Mouse (Mus musculus) MN1 (cell line): ENCODE data around the gene Wiz.

ENCODE experiments used
- DNase-seq: peaks from one replicate; pipeline ENCODE4 v3.0.0-alpha.2; 2016; ENCODE audit warnings: low spot score

Gene Wiz

DNA sequence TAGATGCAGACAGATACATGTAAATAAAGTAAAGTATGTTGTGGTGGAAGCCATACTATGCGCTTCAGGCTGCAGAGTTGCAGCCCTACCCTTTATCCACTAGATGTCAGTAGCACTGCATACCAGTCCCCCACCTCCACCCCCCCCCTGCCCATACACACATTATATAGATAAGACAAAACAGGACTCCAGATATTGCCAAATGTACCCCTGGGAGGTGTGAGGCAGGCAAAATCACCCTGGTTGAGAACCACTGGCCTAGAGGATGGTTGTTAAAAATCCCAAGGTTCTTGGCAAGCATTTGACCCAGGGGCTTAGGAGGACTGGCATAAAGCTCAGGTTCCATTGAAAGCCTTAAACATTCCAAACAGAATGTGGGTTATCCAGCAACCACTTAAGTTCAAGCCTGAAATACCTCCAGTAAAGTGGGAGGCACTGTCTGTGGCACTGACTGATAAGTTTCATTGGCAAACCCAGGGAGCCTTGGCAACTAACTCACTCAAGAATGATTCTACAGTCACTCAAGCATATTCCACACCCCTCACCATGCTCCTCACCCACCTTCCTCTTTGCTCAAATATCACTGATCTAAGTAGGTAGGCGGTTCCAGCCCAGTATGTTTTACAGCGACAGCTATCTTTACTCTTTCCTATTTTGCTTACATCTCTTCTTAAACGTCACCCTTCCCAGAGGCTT is 40.1 kb downstream of the Wiz start:
- peak; percentile 58 for DNase-seq

DNA sequence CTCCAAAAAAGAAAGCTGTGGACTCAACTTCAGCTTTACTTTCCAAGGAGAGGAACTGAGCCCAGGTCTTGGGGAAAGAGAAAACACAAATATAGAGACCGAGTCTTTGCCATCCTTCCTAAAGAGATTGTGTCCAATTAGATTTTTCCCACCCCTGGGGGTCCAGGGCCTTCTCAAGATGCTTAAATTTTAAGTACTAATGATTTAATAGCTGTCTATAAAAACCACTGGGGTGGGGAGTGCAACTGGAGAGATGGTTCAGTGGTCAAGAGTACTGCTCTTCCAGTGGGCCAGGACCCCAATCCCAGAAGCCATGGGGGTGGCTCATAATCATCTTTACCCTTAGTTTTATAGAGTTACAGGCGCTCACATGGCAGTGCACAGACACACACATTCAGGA is 40.8 kb downstream of the Wiz start:
- DNase-seq: no peak

DNA sequence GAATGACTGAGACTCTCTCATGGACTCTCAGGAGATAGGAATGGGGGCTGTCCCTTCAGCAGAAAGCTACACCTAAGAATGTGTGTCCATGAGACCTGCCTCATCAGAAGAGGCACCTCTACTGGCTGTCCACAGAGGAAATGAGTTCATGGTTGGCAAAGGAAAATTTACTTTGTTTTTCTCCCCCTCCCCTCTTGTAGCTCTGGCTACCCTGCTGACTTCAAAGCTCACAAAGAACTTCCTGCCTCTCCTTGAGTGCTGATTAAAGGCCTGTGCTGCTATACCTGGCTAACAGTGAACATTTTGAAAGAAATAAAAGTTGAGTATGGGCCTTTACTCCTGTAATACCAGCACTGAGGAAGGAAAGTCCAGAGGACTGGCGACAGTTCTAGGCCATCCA is 48.1 kb downstream of the Wiz start:
- DNase-seq: no peak

DNA sequence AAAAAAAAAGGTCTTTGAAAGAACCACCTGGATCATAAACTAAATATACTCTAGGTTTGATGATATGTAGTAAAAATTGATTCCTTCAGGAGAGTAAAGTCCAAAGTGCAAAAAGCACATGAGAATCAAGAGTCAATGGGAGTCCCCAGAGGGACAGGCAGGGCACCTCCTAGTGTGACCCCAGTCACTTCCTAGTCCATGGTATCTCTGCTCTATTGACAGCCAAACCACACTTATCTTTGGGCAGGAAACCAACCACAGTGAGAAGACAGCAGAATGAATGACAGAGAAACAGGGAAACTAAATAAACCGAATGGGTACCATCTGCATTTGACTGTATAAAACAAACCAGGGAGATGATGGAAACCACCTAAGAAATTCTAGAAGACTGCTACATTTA is 49.1 kb downstream of the Wiz start:
- DNase-seq: no peak

DNA sequence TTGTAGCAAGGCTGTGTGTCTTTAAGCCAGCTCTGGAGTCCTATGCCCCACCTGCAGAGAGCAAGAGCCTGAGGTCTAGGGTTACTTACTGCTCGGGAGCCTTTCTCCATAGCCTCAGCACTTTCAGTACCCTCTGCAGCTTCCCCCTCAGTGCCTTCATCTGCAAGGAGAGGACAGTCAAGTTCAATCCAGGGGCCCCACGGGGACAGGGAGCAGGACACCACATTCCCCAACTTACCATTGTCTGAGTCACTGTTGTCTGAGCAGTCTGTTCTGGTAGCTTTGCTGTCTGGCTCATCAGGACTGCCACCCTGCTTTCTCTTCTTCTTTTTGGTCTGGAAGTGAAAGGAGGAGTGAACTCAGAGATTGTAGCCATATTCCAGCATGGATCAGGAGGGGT is 53.4 kb downstream of the Wiz start:
- DNase-seq: no peak

DNA sequence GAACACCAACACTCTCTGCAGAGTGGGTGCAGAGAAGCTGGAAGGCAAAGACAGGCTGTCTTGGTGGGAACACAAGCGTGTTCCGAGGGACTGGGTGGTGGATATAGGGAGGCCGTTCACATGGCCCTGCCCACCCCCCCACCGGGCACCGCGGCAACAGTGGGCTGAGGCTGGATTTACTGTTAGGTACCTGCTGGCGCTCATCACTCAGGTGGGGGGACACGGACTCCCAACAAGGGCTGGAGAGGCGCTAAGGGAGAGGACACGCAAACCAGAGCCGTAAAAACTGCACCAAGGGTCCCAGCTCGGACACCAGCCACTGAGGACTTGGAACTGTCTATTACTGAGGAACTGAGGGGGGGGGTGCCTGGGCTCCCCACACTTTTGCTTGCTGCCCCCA is 54.3 kb downstream of the Wiz start:
- DNase-seq: no peak

DNA sequence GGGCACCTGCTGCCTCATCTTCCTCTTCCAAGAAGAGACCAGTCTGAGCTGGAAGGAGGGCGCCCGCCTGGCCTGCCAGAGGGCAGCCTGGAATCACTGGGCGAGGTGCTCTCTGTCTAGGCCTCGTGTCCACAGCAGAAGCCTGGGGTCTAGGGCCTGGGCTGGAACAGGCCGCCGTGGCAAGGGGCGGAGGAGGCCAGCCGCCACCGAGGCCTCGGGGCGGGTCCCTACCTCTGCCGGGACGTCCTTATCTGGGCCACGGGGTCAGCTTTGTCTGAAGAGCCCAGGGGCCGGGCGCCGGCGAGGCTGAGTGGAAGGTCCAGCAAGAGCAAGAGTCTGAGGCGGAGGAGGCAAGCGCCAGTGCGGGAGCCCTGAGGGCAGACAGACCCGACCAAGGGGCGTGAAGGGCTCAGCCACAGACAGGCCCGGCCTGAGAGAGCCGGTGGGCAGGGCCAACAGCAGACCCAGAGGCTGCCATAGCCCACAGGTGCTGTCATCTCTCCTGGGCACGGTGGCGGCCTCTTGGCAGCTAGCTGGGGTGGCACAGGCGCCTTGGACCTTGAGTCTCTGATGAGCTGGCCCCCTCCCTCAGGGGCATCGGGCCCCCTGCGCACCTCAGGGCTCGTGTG is 55.5 kb downstream of the Wiz start:
- no peak for DNase-seq

DNA sequence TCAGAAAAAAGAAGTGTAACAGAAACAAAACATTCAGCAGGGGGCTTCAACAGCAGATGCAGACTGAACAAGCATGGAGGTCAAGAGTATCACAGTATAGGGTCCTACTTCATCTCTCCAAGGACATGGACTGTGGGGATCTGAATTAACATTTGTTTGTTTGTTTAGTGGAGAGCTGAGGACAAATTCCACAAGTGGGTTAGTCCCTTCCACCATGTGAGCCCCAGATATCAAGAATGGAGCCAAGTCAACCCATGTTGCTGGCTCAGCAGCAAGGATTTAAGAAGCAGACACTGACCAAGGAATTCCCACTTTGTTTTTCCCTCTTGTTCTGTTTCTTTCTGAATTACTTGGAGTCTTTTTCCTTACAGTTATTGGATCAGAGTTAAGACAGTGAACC is 61.7 kb downstream of the Wiz start:
- DNase-seq: no peak

DNA sequence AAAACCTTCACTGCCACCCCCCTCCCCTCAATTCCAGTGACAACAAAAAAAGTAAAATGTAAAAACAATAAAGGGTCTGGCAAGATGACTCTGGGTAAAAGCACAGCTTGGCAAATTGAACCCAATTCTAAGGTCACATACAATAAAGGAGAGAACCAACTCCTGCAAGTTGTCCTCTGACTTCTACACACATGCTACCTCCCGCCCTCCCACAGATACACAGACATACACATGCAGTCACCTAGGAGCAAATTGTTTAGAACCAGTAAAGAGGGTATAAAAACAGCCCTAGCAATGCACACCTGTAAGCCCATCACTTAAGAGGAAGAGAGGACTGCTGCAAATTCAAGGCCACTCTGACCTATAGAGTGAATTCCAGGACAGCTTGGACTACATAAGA is 66.4 kb downstream of the Wiz start:
- no peak for DNase-seq

DNA sequence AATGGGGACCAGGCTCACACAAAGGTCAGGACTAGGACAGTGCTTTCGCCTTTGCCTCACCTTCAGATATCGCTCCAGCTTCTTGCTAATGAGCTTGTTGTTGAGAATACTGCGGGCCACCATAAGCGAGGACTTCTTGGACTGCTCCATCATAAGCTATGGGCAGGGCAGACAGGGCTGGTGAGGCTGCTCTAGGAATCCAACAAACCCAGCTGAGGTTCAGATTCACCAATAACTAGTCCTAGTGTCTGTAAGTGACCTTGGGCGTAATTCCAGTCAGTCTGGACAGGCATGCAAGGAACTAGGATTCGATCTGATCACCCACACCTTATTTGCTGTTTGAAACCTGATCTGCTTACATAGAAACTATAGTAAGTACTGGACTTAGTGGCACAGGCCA is 67.4 kb downstream of the Wiz start:
- DNase-seq: peak; percentile 22

DNA sequence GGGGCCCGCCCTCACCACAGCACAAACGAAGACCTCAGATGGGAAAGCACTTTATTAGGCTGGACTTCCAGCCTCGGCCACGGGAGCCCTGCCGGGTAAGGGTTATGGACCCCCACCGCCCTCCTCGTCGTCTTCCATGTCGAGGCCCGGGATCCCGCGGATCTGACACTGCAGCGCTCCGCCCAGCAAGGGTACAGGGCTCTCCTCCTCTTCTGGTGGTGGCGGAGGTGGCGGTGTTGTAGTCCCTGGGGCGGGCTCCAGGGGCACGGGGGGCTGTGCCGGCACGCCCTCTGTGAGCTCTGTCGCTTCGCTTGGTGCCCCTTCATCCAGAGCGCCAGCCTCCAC is 67.9 kb downstream of the Wiz start:
- DNase-seq: no peak

DNA sequence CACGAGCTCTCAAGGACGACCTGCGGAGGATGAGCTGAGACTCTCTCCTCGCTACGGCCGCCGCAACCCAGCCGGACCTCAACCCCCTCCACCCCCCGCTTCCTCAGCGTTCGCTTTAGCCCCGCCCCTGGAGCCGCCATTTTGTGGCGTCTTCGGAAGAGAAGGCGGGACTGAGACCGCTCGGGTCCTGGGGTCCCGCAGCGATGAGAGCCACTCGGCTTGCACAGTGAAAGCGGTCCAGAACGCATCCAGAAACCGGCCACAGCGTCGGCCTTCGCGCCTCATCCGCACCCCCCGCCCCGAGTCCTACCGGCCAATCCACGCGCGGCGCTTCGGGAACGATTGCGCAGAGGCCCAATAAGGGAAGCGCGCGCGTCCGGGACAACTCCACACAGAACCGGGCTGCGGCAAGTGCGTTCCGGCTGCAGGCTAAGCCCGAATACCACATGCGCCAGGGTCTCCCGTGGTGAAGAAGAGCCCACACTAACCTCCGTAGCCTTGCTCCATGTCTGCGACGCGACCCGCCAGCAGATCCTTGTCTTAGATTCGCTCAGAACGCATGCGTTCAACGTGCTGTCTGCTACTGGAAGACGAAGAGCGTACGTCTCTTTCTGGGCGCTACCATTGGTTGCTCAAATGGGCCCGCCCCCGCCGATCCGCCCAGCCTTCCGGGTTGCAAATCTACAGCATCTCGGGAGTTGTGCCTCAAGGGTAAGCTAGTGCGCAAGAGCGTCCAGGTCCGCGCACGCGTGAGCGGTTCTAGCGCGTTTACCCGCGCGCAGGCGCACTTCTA is 68.4 kb downstream of the Wiz start, which contains the start of gene Akap8:
TSS of gene Akap8 (minus strand) at position 642 of the 793 bp plus-strand sequence.
- peak; percentile 99 for DNase-seq

DNA sequence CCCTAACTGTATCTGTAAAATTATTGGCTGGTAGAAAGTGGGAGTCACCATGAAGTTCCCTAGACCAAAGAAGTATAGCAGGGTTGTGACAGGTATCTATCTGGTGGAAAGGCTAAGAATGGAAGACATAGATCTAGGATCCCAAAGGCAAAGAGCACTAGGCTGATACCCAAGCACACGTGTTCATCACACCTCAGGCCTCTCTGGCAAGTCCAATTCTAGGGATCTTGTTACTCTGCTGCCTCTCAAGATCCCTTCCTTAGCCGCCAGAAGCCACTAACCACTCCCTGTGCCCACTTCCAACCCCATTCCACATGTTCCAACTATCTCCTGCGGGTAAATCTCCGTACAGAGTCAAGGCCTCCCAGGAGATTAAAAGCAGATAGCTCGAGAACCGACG is 69.3 kb downstream of the Wiz start:
- peak; percentile 37 for DNase-seq

DNA sequence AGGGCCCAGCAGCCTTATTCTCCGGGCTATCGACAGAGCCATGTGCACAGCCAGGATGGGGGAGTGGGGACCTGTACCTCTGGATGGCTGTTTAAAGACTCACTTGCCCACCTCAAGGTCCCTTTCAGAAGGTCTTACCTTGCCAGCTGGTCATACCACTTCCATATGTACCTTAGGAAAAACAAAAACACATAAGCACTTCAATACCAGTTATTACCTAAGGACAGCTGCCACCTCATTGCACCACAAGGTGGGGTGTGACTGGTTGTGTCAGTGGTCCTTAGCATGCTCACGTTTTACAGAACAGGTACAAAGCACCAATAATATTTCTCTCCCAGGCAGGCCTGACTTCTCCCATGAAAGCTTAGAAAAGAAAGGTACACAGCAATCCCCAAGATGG is 71.5 kb downstream of the Wiz start:
- DNase-seq: no peak

DNA sequence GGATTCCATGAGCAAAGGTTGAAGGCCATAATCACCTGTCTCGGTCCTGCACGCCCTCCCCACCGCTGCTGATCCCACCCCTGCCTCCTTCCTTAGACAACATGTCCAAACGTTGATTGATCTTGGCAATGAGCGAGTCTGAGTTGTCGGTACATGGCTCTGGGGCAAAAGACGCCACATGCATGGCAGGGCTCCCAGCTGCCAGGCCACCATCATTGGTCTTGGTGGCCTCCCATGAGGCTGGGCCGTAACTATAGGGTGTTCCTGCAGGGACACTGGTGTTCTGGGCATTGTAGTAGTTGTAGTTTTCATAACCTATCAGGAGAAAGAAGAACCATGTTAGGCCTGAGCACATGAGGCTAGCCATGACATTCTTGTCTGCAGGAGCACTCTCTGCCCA is 72.2 kb downstream of the Wiz start:
- no peak for DNase-seq

DNA sequence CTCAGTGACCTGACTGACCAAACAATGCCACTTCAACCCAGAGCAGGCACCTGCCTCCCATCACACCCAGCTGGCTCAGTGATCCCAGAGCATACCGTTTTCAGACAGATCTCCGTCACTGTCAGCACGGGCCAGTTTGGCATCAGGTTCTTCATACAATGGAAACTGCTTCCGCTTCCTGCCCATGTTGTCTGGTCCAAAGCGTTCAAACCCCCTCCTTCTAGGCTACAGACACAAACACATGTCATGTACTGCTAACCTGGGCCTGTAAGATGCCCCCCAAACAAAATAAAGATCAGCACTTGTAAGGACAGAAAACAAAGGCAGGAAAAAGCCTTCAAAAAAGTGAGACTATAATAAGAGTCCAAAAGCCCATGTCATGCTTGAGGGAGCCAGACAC is 73.7 kb downstream of the Wiz start:
- DNase-seq: no peak

DNA sequence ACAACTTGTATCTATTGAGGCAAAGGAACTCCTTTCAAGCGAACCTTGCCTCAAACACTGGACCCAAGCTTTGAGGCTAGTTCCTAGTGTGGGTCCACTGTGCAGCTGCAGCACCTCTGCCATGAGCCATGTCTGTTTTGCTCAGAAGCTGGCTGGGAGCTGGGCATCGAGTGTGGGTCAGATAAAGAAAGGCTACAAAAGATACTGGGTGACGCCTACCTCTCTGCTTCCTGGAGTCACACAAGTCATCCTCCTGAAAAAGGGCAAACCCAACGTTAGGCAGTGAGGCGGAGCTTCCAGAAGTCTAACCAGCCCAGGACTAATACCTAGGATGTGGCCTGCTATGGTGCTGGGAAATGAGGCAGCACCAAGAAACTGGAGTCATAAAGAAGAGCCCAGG is 75.3 kb downstream of the Wiz start:
- no peak for DNase-seq

DNA sequence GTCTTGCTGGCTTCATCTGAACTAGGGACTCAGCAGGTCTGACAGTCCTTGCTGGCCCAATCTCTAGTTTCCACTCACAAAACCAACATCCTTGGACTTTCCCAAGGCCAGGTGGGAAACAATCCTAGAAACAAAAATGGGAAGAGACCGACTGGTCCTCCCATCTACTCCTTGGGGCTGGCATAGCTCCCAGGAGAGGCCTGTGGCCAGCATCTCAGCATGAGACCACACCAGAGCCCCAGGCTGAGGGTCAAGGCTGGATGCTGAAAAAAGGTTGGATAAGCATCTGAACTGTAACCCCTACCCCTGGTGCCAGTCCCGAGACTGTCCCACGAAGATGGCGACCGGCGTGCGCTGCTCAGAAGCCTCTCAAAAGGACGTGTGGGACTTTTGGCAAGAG is 76.4 kb downstream of the Wiz start:
- DNase-seq: no peak

DNA sequence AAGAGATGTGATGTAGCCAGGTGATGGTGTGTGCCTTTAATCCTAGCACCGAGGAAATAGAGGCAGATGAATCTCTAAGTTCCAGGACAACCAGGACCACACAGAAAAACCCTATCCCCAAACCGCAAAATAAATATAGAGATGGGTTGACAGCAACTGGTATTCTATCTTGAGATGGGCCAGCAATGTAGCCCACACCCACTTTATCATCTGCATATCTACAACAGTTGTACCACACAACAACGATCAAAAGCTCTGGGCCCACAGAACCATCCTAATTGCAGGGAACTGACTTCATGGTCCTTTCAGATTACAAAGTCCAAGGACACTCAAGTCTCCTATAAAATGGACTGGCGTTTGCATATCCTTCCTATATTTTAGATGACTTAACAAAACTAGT is 81.3 kb downstream of the Wiz start:
- no peak for DNase-seq
